Mouse (Mus musculus): Measurements from ENCODE around the gene Spindoc. TPM values are rescaled to one million over a fixed set of nuclear protein-coding genes. Genes with fewer than 3 reads are reported as not detected.
"Not testable (repeated sequence)": the region's sequence is repeated elsewhere in the genome, so short reads cannot be mapped to it uniquely, and the experiment has no call there.

Spindoc gene
- polyA plus RNA-seq, 1 experiment from 2014 or later, result 24.5 TPM

- H3K4me2 ChIP-seq (replicated peaks; ENCODE audit: low read depth, low read length), result no peak overlapping the region
- no peaks in the 10 kb centered on the region for H3K27me3 ChIP-seq (ENCODE audit: control insufficient read depth, insufficient read depth, low read length)
- H3K27ac ChIP-seq (ENCODE audit: low read depth, low read length), result no peak overlapping the region
- H3K4me1 ChIP-seq (ENCODE audit: control insufficient read depth, insufficient read depth, low read length), result peaks cover 8% of the 10 kb centered on the region
- 55% methylated on average over 2 of the region's 2 CpGs for WGBS
- H3K9ac ChIP-seq (ENCODE audit: low read depth, low read length), result no peak overlapping the region
- ATAC-seq (ENCODE audit: low FRiP score, low TSS enrichment), result no peak
- no peak overlapping the region for H3K4me3 ChIP-seq (ENCODE audit: low read length)
- no peaks in the 10 kb centered on the region for H3K36me3 ChIP-seq (ENCODE audit: control insufficient read depth, insufficient read depth, low read length)
- H3K9me3 ChIP-seq (ENCODE audit: control insufficient read depth, low read length), result 0 out of 2 replicates have a peak, but pooled peaks cover 3% of the 10 kb centered on the region
These were observed 29.6 kb upstream of the Spindoc start for GRCm38 (mm10) chr19:7412361-7412760.

GRCm38 (mm10) chr19:7404623-7405229 is 21.9 kb upstream of the Spindoc start:
- Histone ChIP-seq H3K9me3 (ENCODE audit: control insufficient read depth, low read length) (0 out of 2 replicates have a peak, but pooled peaks cover 3% of the 10 kb centered on the region), H3K27ac (ENCODE audit: low read depth, low read length) (no peak overlapping the region), H3K36me3 (ENCODE audit: control insufficient read depth, insufficient read depth, low read length) (no peaks in the 10 kb centered on the region), H3K4me1 (ENCODE audit: control insufficient read depth, insufficient read depth, low read length) (no peaks in the 10 kb centered on the region), H3K4me2 (replicated peaks; ENCODE audit: low read depth, low read length) (no peak overlapping the region), H3K27me3 (ENCODE audit: control insufficient read depth, insufficient read depth, low read length) (no peaks in the 10 kb centered on the region), H3K4me3 (ENCODE audit: low read length) (no peak overlapping the region), H3K9ac (ENCODE audit: low read depth, low read length) (no peak overlapping the region)
- WGBS, result 69% methylated on average over 9 of the region's 9 CpGs
- ATAC-seq (ENCODE audit: low FRiP score, low TSS enrichment), result no peak

GRCm38 (mm10) chr19:7400635-7401034 is 17.8 kb upstream of the Spindoc start:
- Histone ChIP-seq H3K4me3 (ENCODE audit: low read length) (no peak overlapping the region), H3K4me1 (ENCODE audit: control insufficient read depth, insufficient read depth, low read length) (0 out of 2 replicates have a peak, but pooled peaks cover 2% of the 10 kb centered on the region), H3K4me2 (replicated peaks; ENCODE audit: low read depth, low read length) (no peak overlapping the region), H3K9me3 (ENCODE audit: control insufficient read depth, low read length) (no peaks in the 10 kb centered on the region), H3K36me3 (ENCODE audit: control insufficient read depth, insufficient read depth, low read length) (no peaks in the 10 kb centered on the region), H3K27ac (ENCODE audit: low read depth, low read length) (no peak overlapping the region), H3K27me3 (ENCODE audit: control insufficient read depth, insufficient read depth, low read length) (no peaks in the 10 kb centered on the region), H3K9ac (ENCODE audit: low read depth, low read length) (no peak overlapping the region)
- no peak for ATAC-seq (ENCODE audit: low FRiP score, low TSS enrichment)
- WGBS, result 80% methylated on average over 11 of the region's 11 CpGs

- H3K4me1 ChIP-seq (ENCODE audit: control insufficient read depth, insufficient read depth, low read length); H3K36me3 ChIP-seq (ENCODE audit: control insufficient read depth, insufficient read depth, low read length); H3K9me3 ChIP-seq (ENCODE audit: control insufficient read depth, low read length); H3K4me2 ChIP-seq (replicated peaks; ENCODE audit: low read depth, low read length); ATAC-seq (ENCODE audit: low FRiP score, low TSS enrichment); H3K9ac ChIP-seq (ENCODE audit: low read depth, low read length); H3K27me3 ChIP-seq (ENCODE audit: control insufficient read depth, insufficient read depth, low read length); H3K4me3 ChIP-seq (ENCODE audit: low read length); H3K27ac ChIP-seq (ENCODE audit: low read depth, low read length): not testable (repeated sequence)
- 35% methylated on average over 24 of the region's 24 CpGs for WGBS
These were observed 16.1 kb upstream of the Spindoc start for GRCm38 (mm10) chr19:7398898-7399297.

- 40% methylated on average over 8 of the region's 10 CpGs for WGBS
- not testable (repeated sequence) for H3K4me2 ChIP-seq (replicated peaks; ENCODE audit: low read depth, low read length); H3K9me3 ChIP-seq (ENCODE audit: control insufficient read depth, low read length); H3K36me3 ChIP-seq (ENCODE audit: control insufficient read depth, insufficient read depth, low read length); H3K4me3 ChIP-seq (ENCODE audit: low read length); H3K4me1 ChIP-seq (ENCODE audit: control insufficient read depth, insufficient read depth, low read length); ATAC-seq (ENCODE audit: low FRiP score, low TSS enrichment); H3K27ac ChIP-seq (ENCODE audit: low read depth, low read length); H3K27me3 ChIP-seq (ENCODE audit: control insufficient read depth, insufficient read depth, low read length); H3K9ac ChIP-seq (ENCODE audit: low read depth, low read length)
These were observed 14.4 kb upstream of the Spindoc start for GRCm38 (mm10) chr19:7396867-7397826.

- no peaks in the 10 kb centered on the region for H3K27me3 ChIP-seq (ENCODE audit: control insufficient read depth, insufficient read depth, low read length)
- no peaks in the 10 kb centered on the region for H3K36me3 ChIP-seq (ENCODE audit: control insufficient read depth, insufficient read depth, low read length)
- no peak overlapping the region for H3K4me2 ChIP-seq (replicated peaks; ENCODE audit: low read depth, low read length)
- no peak overlapping the region for H3K9ac ChIP-seq (ENCODE audit: low read depth, low read length)
- H3K4me3 ChIP-seq (ENCODE audit: low read length), result no peak overlapping the region
- no peak for ATAC-seq (ENCODE audit: low FRiP score, low TSS enrichment)
- H3K4me1 ChIP-seq (ENCODE audit: control insufficient read depth, insufficient read depth, low read length), result peaks cover 6% of the 10 kb centered on the region; the same call in 1 of the 2 replicates
- 80% methylated on average over 6 of the region's 6 CpGs for WGBS
- no peak overlapping the region for H3K27ac ChIP-seq (ENCODE audit: low read depth, low read length)
- peaks cover 13% of the 10 kb centered on the region for H3K9me3 ChIP-seq (ENCODE audit: control insufficient read depth, low read length)
These were observed 5.7 kb upstream of the Spindoc start for GRCm38 (mm10) chr19:7388488-7388887.

GRCm38 (mm10) chr19:7386042-7386441 is 3.2 kb upstream of the Spindoc start:
- Histone ChIP-seq H3K36me3 (ENCODE audit: control insufficient read depth, insufficient read depth, low read length) (no peaks in the 10 kb centered on the region), H3K27ac (ENCODE audit: low read depth, low read length) (no peak overlapping the region), H3K4me2 (replicated peaks; ENCODE audit: low read depth, low read length) (no peak overlapping the region), H3K9me3 (ENCODE audit: control insufficient read depth, low read length) (peaks cover 12% of the 10 kb centered on the region), H3K4me1 (ENCODE audit: control insufficient read depth, insufficient read depth, low read length) (peaks cover 13% of the 10 kb centered on the region), H3K27me3 (ENCODE audit: control insufficient read depth, insufficient read depth, low read length) (no peaks in the 10 kb centered on the region), H3K4me3 (ENCODE audit: low read length) (no peak overlapping the region), H3K9ac (ENCODE audit: low read depth, low read length) (no peak overlapping the region)
- ATAC-seq (ENCODE audit: low FRiP score, low TSS enrichment), result no peak
- 67% methylated on average over 2 of the region's 2 CpGs for WGBS

GRCm38 (mm10) chr19:7382248-7382902 is 419 bp downstream of the Spindoc start:
- H3K4me3 ChIP-seq (ENCODE audit: low read length), result peak overlapping the region; percentile 61
- peak overlapping the region; percentile 92 for H3K27ac ChIP-seq (ENCODE audit: low read depth, low read length)
- under 1% methylated on average over 54 of the region's 60 CpGs for WGBS
- peaks cover 4% of the 10 kb centered on the region; the same call in 1 of the 2 replicates for H3K9me3 ChIP-seq (ENCODE audit: control insufficient read depth, low read length)
- H3K36me3 ChIP-seq (ENCODE audit: control insufficient read depth, insufficient read depth, low read length), result peaks cover 3% of the 10 kb centered on the region; the same call in 1 of the 2 replicates
- H3K9ac ChIP-seq (ENCODE audit: low read depth, low read length), result peak overlapping the region; percentile 96
- H3K4me1 ChIP-seq (ENCODE audit: control insufficient read depth, insufficient read depth, low read length), result peaks cover 13% of the 10 kb centered on the region
- ATAC-seq (ENCODE audit: low FRiP score, low TSS enrichment), result peak; percentile 62
- peak overlapping the region; percentile 78 for H3K4me2 ChIP-seq (replicated peaks; ENCODE audit: low read depth, low read length)
- no peaks in the 10 kb centered on the region for H3K27me3 ChIP-seq (ENCODE audit: control insufficient read depth, insufficient read depth, low read length)
